Mouse (Mus musculus): ENCODE measurements around the gene Actbl2. TPM values are rescaled to one million over a fixed set of nuclear protein-coding genes. Genes with fewer than 3 reads are reported as not detected.

Actbl2 gene
- polyA plus RNA-seq, 1 experiment from 2014 or later, result not detected

DNA sequence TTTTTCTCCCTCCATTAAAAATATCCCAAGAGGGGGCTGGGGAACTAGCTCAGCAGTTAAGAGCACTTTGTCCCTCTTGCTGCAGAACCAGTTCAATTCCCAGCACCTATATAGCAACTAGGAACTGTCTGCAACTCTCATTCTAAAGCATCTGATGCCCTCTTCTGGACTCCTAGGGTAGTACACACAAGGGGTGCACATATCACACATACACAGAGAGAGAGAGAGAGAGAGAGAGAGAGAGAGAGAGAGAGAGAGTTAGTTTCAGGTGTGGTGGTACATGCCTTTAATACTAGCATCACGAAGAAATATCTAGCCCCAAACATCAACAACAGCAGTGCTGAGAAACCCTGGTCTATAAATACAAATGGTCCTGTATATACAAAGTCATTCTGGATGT, 17.5 kb upstream of the Actbl2 start:
- H3K27ac ChIP-seq (ENCODE audit: low read length), result no peak overlapping the region
- no peak overlapping the region for H3K9ac ChIP-seq (ENCODE audit: low read length)
- ATAC-seq (ENCODE audit: insufficient read depth, low FRiP score), result no peak
- H3K4me1 ChIP-seq (ENCODE audit: control insufficient read depth, insufficient read depth, low read length), result peaks cover 12% of the 10 kb centered on the region; the same call in 1 of the 2 replicates
- no peaks in the 10 kb centered on the region for H3K27me3 ChIP-seq (ENCODE audit: control insufficient read depth, insufficient read depth, low read length)
- peaks cover 7% of the 10 kb centered on the region; the same call in 1 of the 2 replicates for H3K9me3 ChIP-seq (replicated peaks; ENCODE audit: control insufficient read depth, low read length)
- H3K36me3 ChIP-seq (ENCODE audit: control insufficient read depth, insufficient read depth, low read length), result no peaks in the 10 kb centered on the region
- no peak overlapping the region for H3K4me3 ChIP-seq (replicated peaks; ENCODE audit: low read length)
- no peak overlapping the region for H3K4me2 ChIP-seq (ENCODE audit: low read depth, low read length)
- 77% methylated on average over 1 of the region's 1 CpGs for WGBS

DNA sequence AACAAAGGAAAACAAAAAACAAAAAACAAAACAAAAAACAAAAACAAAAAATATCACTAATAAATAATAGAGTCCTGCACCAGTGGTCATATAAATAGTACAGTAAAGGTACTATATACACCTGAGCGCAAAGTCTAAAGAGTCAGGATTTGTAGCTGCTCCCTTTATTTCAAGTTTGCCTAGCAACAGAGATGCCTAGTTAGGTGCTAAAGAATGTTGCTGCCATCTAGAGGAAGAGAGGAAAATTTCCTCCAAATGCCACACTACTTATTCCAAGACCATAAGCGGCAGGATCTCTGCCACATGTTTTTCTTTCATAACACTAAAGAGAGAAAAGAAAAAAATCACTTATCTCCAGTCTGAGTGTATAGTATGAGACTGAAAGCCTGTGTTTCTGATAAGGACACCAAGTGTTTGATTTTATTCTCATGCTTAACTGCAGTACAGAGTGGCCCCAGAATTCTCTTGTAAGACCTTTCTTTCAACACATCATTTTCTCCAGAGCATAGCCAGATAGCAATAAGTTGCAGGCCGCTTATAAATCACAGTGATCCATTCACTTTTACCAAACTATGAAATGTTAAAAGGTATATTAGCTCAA, 16.8 kb upstream of the Actbl2 start:
- Histone ChIP-seq H3K9ac (ENCODE audit: low read length) (no peak overlapping the region), H3K4me3 (replicated peaks; ENCODE audit: low read length) (no peak overlapping the region), H3K9me3 (replicated peaks; ENCODE audit: control insufficient read depth, low read length) (peaks cover 7% of the 10 kb centered on the region; the same call in 1 of the 2 replicates), H3K4me2 (ENCODE audit: low read depth, low read length) (no peak overlapping the region), H3K36me3 (ENCODE audit: control insufficient read depth, insufficient read depth, low read length) (no peaks in the 10 kb centered on the region), H3K4me1 (ENCODE audit: control insufficient read depth, insufficient read depth, low read length) (peaks cover 12% of the 10 kb centered on the region; the same call in 1 of the 2 replicates), H3K27me3 (ENCODE audit: control insufficient read depth, insufficient read depth, low read length) (no peaks in the 10 kb centered on the region), H3K27ac (ENCODE audit: low read length) (no peak overlapping the region)
- peak; percentile 24; the same call in 1 of the 2 replicates for ATAC-seq (ENCODE audit: insufficient read depth, low FRiP score)
- 27% methylated on average over 3 of the region's 3 CpGs for WGBS

DNA sequence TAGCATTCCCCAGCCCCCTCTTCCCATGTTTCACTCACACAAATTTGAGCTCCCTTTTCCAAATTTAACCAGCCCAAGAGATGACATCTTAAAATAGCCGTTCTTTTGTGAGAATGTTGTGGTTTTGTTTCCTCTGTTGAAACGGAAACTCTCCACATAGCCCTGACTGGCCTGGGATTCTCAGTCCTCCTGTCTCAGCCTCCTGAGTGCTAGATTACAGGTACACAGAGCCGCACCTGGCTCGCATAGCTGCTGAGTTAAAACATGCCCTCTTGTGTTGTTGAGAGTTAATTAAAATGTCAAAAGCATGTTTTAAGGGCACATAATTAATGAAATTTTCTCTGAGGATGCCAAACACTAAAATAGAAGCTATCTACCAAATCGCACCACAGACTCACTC, 3.7 kb upstream of the Actbl2 start:
- Histone ChIP-seq H3K36me3 (ENCODE audit: control insufficient read depth, insufficient read depth, low read length) (no peaks in the 10 kb centered on the region), H3K4me1 (ENCODE audit: control insufficient read depth, insufficient read depth, low read length) (no peaks in the 10 kb centered on the region), H3K4me3 (replicated peaks; ENCODE audit: low read length) (no peak overlapping the region), H3K27ac (ENCODE audit: low read length) (no peak overlapping the region), H3K27me3 (ENCODE audit: control insufficient read depth, insufficient read depth, low read length) (no peaks in the 10 kb centered on the region), H3K9ac (ENCODE audit: low read length) (no peak overlapping the region), H3K9me3 (replicated peaks; ENCODE audit: control insufficient read depth, low read length) (no peaks in the 10 kb centered on the region), H3K4me2 (ENCODE audit: low read depth, low read length) (no peak overlapping the region)
- ATAC-seq (ENCODE audit: insufficient read depth, low FRiP score), result no peak
- 79% methylated on average over 5 of the region's 5 CpGs for WGBS

DNA sequence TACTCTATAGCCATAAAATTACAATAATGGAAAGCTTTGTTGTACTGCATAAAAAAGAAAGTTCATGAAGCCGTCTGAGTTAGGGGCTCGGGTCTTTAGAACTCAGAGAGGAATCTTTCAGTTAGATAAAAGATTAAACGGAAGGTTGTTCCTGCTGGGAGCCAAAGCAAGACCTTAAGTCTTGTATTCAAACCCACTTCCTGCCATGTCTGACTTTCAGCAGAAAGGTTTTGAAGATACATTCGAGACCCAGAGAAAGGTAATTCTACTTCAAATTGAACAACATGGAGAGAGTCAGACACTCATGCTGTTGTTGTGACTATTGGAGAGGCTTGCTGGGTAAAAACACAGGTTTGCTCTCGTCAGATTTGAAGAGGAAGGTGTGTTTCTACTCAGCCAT, 3.0 kb upstream of the Actbl2 start:
- ATAC-seq (ENCODE audit: insufficient read depth, low FRiP score), result no peak
- H3K4me1 ChIP-seq (ENCODE audit: control insufficient read depth, insufficient read depth, low read length), result no peaks in the 10 kb centered on the region
- H3K36me3 ChIP-seq (ENCODE audit: control insufficient read depth, insufficient read depth, low read length), result no peaks in the 10 kb centered on the region
- WGBS, result 71% methylated on average over 5 of the region's 5 CpGs
- no peak overlapping the region for H3K4me2 ChIP-seq (ENCODE audit: low read depth, low read length)
- no peak overlapping the region for H3K9ac ChIP-seq (ENCODE audit: low read length)
- no peak overlapping the region for H3K4me3 ChIP-seq (replicated peaks; ENCODE audit: low read length)
- H3K9me3 ChIP-seq (replicated peaks; ENCODE audit: control insufficient read depth, low read length), result no peaks in the 10 kb centered on the region
- H3K27ac ChIP-seq (ENCODE audit: low read length), result no peak overlapping the region
- no peaks in the 10 kb centered on the region for H3K27me3 ChIP-seq (ENCODE audit: control insufficient read depth, insufficient read depth, low read length)

GRCm38 (mm10) chr13:111258016-111258415, 3.2 kb downstream of the Actbl2 start:
- Histone ChIP-seq H3K27me3 (ENCODE audit: control insufficient read depth, insufficient read depth, low read length) (no peaks in the 10 kb centered on the region), H3K4me1 (ENCODE audit: control insufficient read depth, insufficient read depth, low read length) (no peaks in the 10 kb centered on the region), H3K4me3 (replicated peaks; ENCODE audit: low read length) (no peak overlapping the region), H3K9me3 (replicated peaks; ENCODE audit: control insufficient read depth, low read length) (no peaks in the 10 kb centered on the region), H3K4me2 (ENCODE audit: low read depth, low read length) (no peak overlapping the region), H3K36me3 (ENCODE audit: control insufficient read depth, insufficient read depth, low read length) (no peaks in the 10 kb centered on the region), H3K27ac (ENCODE audit: low read length) (no peak overlapping the region), H3K9ac (ENCODE audit: low read length) (no peak overlapping the region)
- WGBS, result 64% methylated on average over 4 of the region's 4 CpGs
- no peak for ATAC-seq (ENCODE audit: insufficient read depth, low FRiP score)

- no peak overlapping the region for H3K9ac ChIP-seq (ENCODE audit: low read length)
- no peak overlapping the region for H3K27ac ChIP-seq (ENCODE audit: low read length)
- no peak for ATAC-seq (ENCODE audit: insufficient read depth, low FRiP score)
- H3K4me2 ChIP-seq (ENCODE audit: low read depth, low read length), result no peak overlapping the region
- H3K9me3 ChIP-seq (replicated peaks; ENCODE audit: control insufficient read depth, low read length), result no peaks in the 10 kb centered on the region
- no peaks in the 10 kb centered on the region for H3K4me1 ChIP-seq (ENCODE audit: control insufficient read depth, insufficient read depth, low read length)
- WGBS, result 79% methylated on average over 11 of the region's 11 CpGs
- H3K27me3 ChIP-seq (ENCODE audit: control insufficient read depth, insufficient read depth, low read length), result no peaks in the 10 kb centered on the region
- H3K4me3 ChIP-seq (replicated peaks; ENCODE audit: low read length), result no peak overlapping the region
- H3K36me3 ChIP-seq (ENCODE audit: control insufficient read depth, insufficient read depth, low read length), result no peaks in the 10 kb centered on the region
Observed at GRCm38 (mm10) chr13:111258424-111259092, 3.7 kb downstream of the Actbl2 start.

DNA sequence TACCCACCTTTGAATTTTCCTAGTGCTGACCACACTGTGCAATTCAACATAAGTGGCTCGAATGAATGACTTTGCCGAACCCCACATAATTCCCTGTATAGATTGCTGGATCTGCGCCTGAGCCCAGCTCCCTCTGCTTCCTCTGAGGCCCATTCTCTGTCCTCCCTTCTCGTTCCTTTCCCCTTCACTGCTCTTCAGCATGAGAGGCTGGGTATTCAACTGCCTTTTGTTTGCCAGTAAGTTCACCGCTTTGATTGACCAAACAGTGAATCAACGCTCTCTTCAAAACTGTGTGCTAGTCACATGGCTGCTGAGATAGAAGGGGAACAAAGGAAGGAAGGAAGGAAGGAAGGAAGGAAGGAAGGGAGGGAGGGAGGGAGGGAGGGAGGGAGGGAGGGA, 4.3 kb downstream of the Actbl2 start:
- 71% methylated on average over 6 of the region's 6 CpGs for WGBS
- no peaks in the 10 kb centered on the region for H3K4me1 ChIP-seq (ENCODE audit: control insufficient read depth, insufficient read depth, low read length)
- H3K4me2 ChIP-seq (ENCODE audit: low read depth, low read length), result no peak overlapping the region
- H3K27ac ChIP-seq (ENCODE audit: low read length), result no peak overlapping the region
- no peaks in the 10 kb centered on the region for H3K27me3 ChIP-seq (ENCODE audit: control insufficient read depth, insufficient read depth, low read length)
- H3K9ac ChIP-seq (ENCODE audit: low read length), result no peak overlapping the region
- H3K36me3 ChIP-seq (ENCODE audit: control insufficient read depth, insufficient read depth, low read length), result no peaks in the 10 kb centered on the region
- no peak for ATAC-seq (ENCODE audit: insufficient read depth, low FRiP score)
- no peak overlapping the region for H3K4me3 ChIP-seq (replicated peaks; ENCODE audit: low read length)
- no peaks in the 10 kb centered on the region for H3K9me3 ChIP-seq (replicated peaks; ENCODE audit: control insufficient read depth, low read length)

- Histone ChIP-seq H3K4me1 (ENCODE audit: control insufficient read depth, insufficient read depth, low read length) (no peaks in the 10 kb centered on the region), H3K36me3 (ENCODE audit: control insufficient read depth, insufficient read depth, low read length) (no peaks in the 10 kb centered on the region), H3K27me3 (ENCODE audit: control insufficient read depth, insufficient read depth, low read length) (no peaks in the 10 kb centered on the region), H3K27ac (ENCODE audit: low read length) (no peak overlapping the region), H3K4me3 (replicated peaks; ENCODE audit: low read length) (no peak overlapping the region), H3K9ac (ENCODE audit: low read length) (no peak overlapping the region), H3K4me2 (ENCODE audit: low read depth, low read length) (no peak overlapping the region), H3K9me3 (replicated peaks; ENCODE audit: control insufficient read depth, low read length) (no peaks in the 10 kb centered on the region)
- no peak for ATAC-seq (ENCODE audit: insufficient read depth, low FRiP score)
- 65% methylated on average over 7 of the region's 7 CpGs for WGBS
Observed at GRCm38 (mm10) chr13:111259711-111260110, 4.9 kb downstream of the Actbl2 start.

DNA sequence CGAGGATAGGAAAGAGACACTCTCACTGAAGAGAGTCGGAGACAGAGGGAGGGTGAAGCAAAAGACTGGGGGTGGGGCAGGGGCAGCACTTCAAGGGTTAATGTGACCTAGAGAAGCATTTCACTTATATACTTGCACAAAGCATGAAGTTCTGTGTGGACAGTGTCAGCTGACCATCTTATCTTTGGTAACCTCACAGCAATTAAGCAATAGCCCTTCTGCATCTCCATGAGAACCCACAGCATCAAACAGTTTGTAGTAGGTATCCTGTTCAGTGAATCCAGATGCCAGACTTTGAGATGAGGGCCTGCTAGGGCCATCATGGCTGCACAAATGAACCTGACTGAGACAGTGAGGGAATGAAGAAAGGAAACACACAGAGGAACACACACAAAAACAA, 8.4 kb downstream of the Actbl2 start:
- no peaks in the 10 kb centered on the region for H3K36me3 ChIP-seq (ENCODE audit: control insufficient read depth, insufficient read depth, low read length)
- no peaks in the 10 kb centered on the region for H3K27me3 ChIP-seq (ENCODE audit: control insufficient read depth, insufficient read depth, low read length)
- H3K9ac ChIP-seq (ENCODE audit: low read length), result no peak overlapping the region
- 83% methylated on average over 2 of the region's 2 CpGs for WGBS
- H3K27ac ChIP-seq (ENCODE audit: low read length), result no peak overlapping the region
- H3K4me1 ChIP-seq (ENCODE audit: control insufficient read depth, insufficient read depth, low read length), result no peaks in the 10 kb centered on the region
- no peak for ATAC-seq (ENCODE audit: insufficient read depth, low FRiP score)
- H3K4me3 ChIP-seq (replicated peaks; ENCODE audit: low read length), result no peak overlapping the region
- H3K4me2 ChIP-seq (ENCODE audit: low read depth, low read length), result no peak overlapping the region
- no peaks in the 10 kb centered on the region for H3K9me3 ChIP-seq (replicated peaks; ENCODE audit: control insufficient read depth, low read length)

Measured in stomach, embryonic 16.5 days (tissue).